Mouse (Mus musculus): ENCODE results near the gene Gm8797. TPM values are rescaled to one million over a fixed set of nuclear protein-coding genes. Genes with fewer than 3 reads are reported as not detected.

Gm8797 gene
- polyA plus RNA-seq (2014; fragmentation: Illumina TruSeq; extraction: RNeasy Lipid Tissue Mini Kit (QIAGEN cat#74804); ENCODE audit: low replicate concordance) = 2.3 TPM

GRCm38 (mm10) chr3:5750506-5750905 is at the start of gene Gm8797:
Gene Gm8797, plus strand, starts transcription at chr3:5750806.

All from small intestine, adult 10 weeks (tissue).